Mouse (Mus musculus) heart, embryonic 16.5 days (tissue): ENCODE results near the gene Gpr26. TPM values are rescaled to one million over a fixed set of nuclear protein-coding genes. Genes with fewer than 3 reads are reported as not detected.

ENCODE experiments used
- ATAC-seq: fragments of 200-750 bp; cut with Nextera tagmentation; replicated peaks from 2 replicates; pipeline ENCODE4 v1.8.0; 2017; ENCODE audit warnings: moderate number of reproducible peaks; ENCODE audit not compliant: insufficient read depth, low FRiP score; ENCODE audit errors: extremely low read depth
- H3K27ac ChIP-seq: fragments of 300-500 bp; sonication (generic); 2 replicates; pipeline ENCODE4 v1.5.1; 2014; ENCODE audit warnings: mild to moderate bottlenecking, low read length, control low read depth, moderate library complexity
- H3K27me3 ChIP-seq: fragments of 300-500 bp; sonication (generic); 2 replicates; pipeline ENCODE4 v1.6.1; 2014; ENCODE audit warnings: low read length, mixed read lengths; ENCODE audit not compliant: control insufficient read depth, insufficient read depth
- H3K36me3 ChIP-seq: fragments of 300-500 bp; sonication (generic); 2 replicates; pipeline ENCODE4 v1.6.1; 2014; ENCODE audit not compliant: control insufficient read depth, insufficient read depth
- H3K4me1 ChIP-seq: fragments of 300-500 bp; sonication (generic); 2 replicates; pipeline ENCODE4 v1.6.1; 2014; ENCODE audit warnings: low read length, mixed read lengths; ENCODE audit not compliant: control insufficient read depth, insufficient read depth
- H3K4me2 ChIP-seq: fragments of 300-500 bp; sonication (generic); 2 replicates; pipeline ENCODE4 v1.6.1; 2014; ENCODE audit warnings: low read depth, mild to moderate bottlenecking, control low read depth, low read length
- H3K4me3 ChIP-seq: fragments of 300-500 bp; sonication (generic); 2 replicates; pipeline ENCODE4 v1.5.1; 2014; ENCODE audit warnings: mild to moderate bottlenecking, control low read depth, low read length
- H3K9ac ChIP-seq: fragments of 300-500 bp; sonication (generic); 2 replicates; pipeline ENCODE4 v1.6.1; 2014; ENCODE audit warnings: low read length, control low read depth
- H3K9me3 ChIP-seq: fragments of 300-500 bp; sonication (generic); replicated peaks from 2 replicates; pipeline ENCODE4 v1.6.1; 2016; ENCODE audit warnings: low read length; ENCODE audit not compliant: control insufficient read depth
- WGBS: fragments of 180-500 bp; shearing (Covaris S2); extraction: QIAGEN DNeasy Blood & Tissue Kit; methylation state at CpG from one replicate; pipeline ENCODE4 v1.1.7; 2014; 5-methylcytosine and 5-hydroxymethylcytosine counted together
- polyA plus RNA-seq: library from polyadenylated mRNA; unstranded; fragments of >200 nt; fragmentation: Nextera tagmentation; extraction: Ambion mirVana; gene quantifications from 2 replicates; pipeline ENCODE4 v1.2.1, GENCODE M21; 2015

The Gpr26 gene
- polyA plus RNA-seq, 1 experiment from 2014 or later, result not detected

GRCm38 (mm10) chr7:132013970-132014369 lies 47.7 kb downstream of the Gpr26 start:
- ATAC-seq, result no peak
- H3K4me2 ChIP-seq, result no peak overlapping the region
- no peaks in the 10 kb centered on the region for H3K9me3 ChIP-seq
- 71% methylated on average over 5 of the region's 5 CpGs for WGBS
- no peak overlapping the region for H3K27ac ChIP-seq
- no peak overlapping the region for H3K4me3 ChIP-seq
- H3K36me3 ChIP-seq, result no peaks in the 10 kb centered on the region
- H3K27me3 ChIP-seq, result no peaks in the 10 kb centered on the region
- H3K4me1 ChIP-seq, result no peaks in the 10 kb centered on the region
- H3K9ac ChIP-seq, result no peak overlapping the region

GRCm38 (mm10) chr7:132015193-132015592 lies 48.9 kb downstream of the Gpr26 start:
- no peak overlapping the region for H3K9ac ChIP-seq
- H3K27me3 ChIP-seq, result no peaks in the 10 kb centered on the region
- no peaks in the 10 kb centered on the region for H3K36me3 ChIP-seq
- 12% methylated on average over 3 of the region's 3 CpGs for WGBS
- no peak overlapping the region for H3K27ac ChIP-seq
- no peak for ATAC-seq
- H3K9me3 ChIP-seq, result no peaks in the 10 kb centered on the region
- H3K4me2 ChIP-seq, result no peak overlapping the region
- no peaks in the 10 kb centered on the region for H3K4me1 ChIP-seq
- no peak overlapping the region for H3K4me3 ChIP-seq

- no peaks in the 10 kb centered on the region for H3K4me1 ChIP-seq
- ATAC-seq, result no peak
- 77% methylated on average over 3 of the region's 3 CpGs for WGBS
- no peak overlapping the region for H3K27ac ChIP-seq
- no peak overlapping the region for H3K9ac ChIP-seq
- no peak overlapping the region for H3K4me2 ChIP-seq
- H3K4me3 ChIP-seq, result no peak overlapping the region
- no peaks in the 10 kb centered on the region for H3K9me3 ChIP-seq
- no peaks in the 10 kb centered on the region for H3K27me3 ChIP-seq
- H3K36me3 ChIP-seq, result no peaks in the 10 kb centered on the region
Observed at GRCm38 (mm10) chr7:132015933-132016332, 49.7 kb downstream of the Gpr26 start.

- Histone ChIP-seq H3K4me3 (no peak overlapping the region), H3K9ac (no peak overlapping the region), H3K4me2 (no peak overlapping the region), H3K36me3 (no peaks in the 10 kb centered on the region), H3K27me3 (peaks cover 2% of the 10 kb centered on the region), H3K27ac (no peak overlapping the region), H3K4me1 (no peaks in the 10 kb centered on the region), H3K9me3 (no peaks in the 10 kb centered on the region; the same call in 1 of the 2 replicates)
- ATAC-seq, result no peak
- WGBS, result 60% methylated on average over 6 of the region's 6 CpGs
Observed at GRCm38 (mm10) chr7:132025591-132025990, 59.3 kb downstream of the Gpr26 start.

- Histone ChIP-seq H3K4me3 (no peak overlapping the region), H3K4me1 (no peaks in the 10 kb centered on the region), H3K27ac (no peak overlapping the region), H3K27me3 (peaks cover 2% of the 10 kb centered on the region), H3K9me3 (no peaks in the 10 kb centered on the region; the same call in 1 of the 2 replicates), H3K9ac (no peak overlapping the region), H3K36me3 (no peaks in the 10 kb centered on the region), H3K4me2 (no peak overlapping the region)
- 46% methylated on average over 6 of the region's 6 CpGs for WGBS
- ATAC-seq, result no peak
Observed at GRCm38 (mm10) chr7:132026671-132027070, 60.4 kb downstream of the Gpr26 start.

- no peak overlapping the region for H3K27ac ChIP-seq
- no peaks in the 10 kb centered on the region for H3K36me3 ChIP-seq
- peaks cover 2% of the 10 kb centered on the region for H3K27me3 ChIP-seq
- H3K4me1 ChIP-seq, result no peaks in the 10 kb centered on the region
- no peak overlapping the region for H3K9ac ChIP-seq
- H3K9me3 ChIP-seq, result no peaks in the 10 kb centered on the region
- WGBS, result 54% methylated on average over 6 of the region's 6 CpGs
- ATAC-seq, result no peak
- no peak overlapping the region for H3K4me3 ChIP-seq
- H3K4me2 ChIP-seq, result no peak overlapping the region
Observed at GRCm38 (mm10) chr7:132031940-132032531, 65.8 kb downstream of the Gpr26 start.

Other genes with a start within 250 kb of the Gpr26 start
- gene Cpxm2, start 188.3 kb downstream of the Gpr26 start, polyA plus RNA-seq, result 0.75 and 0.92 TPM in 2 replicates